Mouse (Mus musculus) retina, postnatal 7 days (tissue): Measurements from ENCODE around the gene Trem3.

Experiments
- DNase-seq: peaks from one replicate; pipeline ENCODE4 v3.0.0-alpha.2; 2012; ENCODE audit warnings: low read depth, low spot score

The Trem3 gene

DNA sequence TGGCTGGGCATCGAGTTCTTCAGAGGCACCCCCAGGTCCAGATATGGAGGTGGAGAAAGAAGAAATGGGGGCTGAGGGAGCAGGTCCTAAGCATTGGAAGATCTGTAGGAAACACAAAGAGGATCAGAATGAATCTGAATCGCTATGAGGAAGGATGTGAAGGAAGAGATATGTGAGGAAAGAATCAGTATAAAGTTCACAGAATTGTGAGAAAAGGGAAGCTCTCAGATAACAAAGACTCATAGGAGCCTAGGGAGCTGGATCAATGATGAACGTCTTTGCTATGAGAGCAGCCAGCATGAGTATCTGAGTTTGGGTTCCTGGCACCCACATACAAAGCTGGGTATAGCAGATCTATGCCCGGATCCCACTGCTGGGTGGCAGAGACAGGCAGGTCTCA lies 22.3 kb downstream of the Trem3 start:
- DNase-seq: no peak

- DNase-seq: no peak
These were observed 24.6 kb downstream of the Trem3 start for GRCm38 (mm10) chr17:48272158-48272557.

DNA sequence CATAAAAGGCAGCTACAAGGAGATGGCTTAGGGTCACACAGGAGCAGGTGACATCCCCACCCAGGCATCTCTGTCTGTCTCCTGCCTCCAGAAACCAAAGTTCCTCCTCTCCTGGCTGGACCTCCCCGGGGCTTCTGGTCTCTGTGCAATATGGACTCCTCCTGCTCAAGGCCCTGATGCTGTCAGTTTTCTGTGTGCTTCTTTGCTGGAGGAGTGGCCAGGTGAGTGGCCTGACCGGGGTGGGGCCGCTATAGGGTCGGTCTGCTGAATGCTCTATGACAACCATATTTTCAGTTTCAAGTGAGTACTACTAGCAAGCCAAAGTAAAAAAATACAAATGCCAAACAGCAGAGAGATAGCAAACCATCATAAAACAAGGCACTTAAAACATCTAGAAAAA lies 25.0 kb downstream of the Trem3 start:
- no peak for DNase-seq

- no peak for DNase-seq
These were observed 26.5 kb downstream of the Trem3 start for GRCm38 (mm10) chr17:48274098-48274497.

DNA sequence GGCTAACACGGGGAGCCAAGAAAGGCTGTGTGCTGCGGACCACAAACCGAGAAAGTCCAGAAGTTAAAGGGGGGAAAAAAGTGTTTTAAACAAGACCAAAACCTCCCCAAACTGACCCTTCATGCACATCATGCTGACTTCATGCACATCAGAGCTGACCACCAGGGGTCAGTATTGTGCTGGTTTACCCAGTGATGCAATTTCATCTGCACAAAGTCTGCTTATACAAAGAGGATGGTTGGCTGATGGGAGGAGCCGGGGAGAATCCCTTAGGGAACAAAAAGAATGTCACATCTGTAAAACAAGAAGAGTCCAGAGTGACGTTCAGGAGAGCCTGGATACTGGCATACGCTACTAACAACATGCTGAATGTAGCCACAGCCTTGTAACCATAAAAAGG lies 27.3 kb downstream of the Trem3 start:
- DNase-seq: peak; percentile 63

DNA sequence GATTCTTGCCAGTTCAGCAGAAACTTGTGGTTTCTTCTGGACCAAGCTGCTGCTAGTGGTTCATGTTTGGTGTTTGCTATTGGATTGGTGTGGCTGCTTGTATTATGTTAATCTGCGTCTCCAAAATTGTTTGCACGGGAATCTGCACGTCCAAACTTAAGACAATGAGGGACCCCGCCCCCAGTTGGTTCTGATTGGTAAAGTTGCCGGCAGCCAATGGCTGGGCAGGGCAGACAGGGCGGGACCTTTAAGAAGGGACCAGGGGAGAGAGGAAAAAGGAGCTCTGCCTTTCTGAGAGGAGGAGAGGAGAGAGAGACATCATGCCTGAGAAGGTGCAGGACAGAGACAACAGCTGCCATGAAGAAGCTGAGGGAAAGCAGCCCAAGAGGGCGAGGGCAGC lies 28.2 kb downstream of the Trem3 start:
- DNase-seq: no peak

DNA sequence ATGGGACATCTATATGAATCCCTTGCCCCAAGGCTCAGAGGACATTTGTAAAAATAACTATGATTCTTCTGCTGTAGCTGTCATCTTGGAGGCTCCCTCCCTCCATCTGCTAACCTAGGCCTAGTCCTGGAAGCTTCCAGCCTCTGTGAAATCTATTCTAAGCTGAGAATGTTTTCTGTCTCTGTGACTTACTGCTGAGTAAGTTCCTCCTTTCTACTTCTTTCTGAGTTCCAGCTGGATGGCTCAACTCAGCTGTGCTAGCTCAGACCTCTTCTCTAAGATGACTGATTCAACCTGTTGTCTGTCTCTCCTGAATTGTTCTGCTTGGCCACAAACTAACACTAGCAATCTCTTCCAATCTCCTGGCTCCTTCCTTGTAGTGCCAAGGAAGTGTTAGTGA lies 30.8 kb downstream of the Trem3 start:
- no peak for DNase-seq

DNA sequence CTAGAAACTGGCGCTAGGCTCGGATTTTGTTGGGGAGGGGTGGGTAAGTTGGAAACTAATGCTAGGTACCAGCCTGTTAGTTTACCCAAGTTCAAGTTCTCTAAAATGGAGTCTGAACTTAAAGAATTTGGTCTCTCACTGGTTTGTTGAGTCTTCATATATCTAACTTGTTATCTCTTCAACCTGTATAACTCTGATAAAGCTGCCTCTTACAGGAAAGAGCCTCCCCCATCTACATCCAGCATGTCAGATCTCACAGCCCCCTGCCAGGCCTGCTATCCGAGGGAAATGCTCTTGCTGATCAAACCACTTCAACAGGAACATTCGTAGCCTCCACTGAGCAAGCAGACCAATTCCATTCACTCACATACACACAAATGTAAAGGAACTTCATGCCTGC lies 31.4 kb downstream of the Trem3 start:
- no peak for DNase-seq

DNA sequence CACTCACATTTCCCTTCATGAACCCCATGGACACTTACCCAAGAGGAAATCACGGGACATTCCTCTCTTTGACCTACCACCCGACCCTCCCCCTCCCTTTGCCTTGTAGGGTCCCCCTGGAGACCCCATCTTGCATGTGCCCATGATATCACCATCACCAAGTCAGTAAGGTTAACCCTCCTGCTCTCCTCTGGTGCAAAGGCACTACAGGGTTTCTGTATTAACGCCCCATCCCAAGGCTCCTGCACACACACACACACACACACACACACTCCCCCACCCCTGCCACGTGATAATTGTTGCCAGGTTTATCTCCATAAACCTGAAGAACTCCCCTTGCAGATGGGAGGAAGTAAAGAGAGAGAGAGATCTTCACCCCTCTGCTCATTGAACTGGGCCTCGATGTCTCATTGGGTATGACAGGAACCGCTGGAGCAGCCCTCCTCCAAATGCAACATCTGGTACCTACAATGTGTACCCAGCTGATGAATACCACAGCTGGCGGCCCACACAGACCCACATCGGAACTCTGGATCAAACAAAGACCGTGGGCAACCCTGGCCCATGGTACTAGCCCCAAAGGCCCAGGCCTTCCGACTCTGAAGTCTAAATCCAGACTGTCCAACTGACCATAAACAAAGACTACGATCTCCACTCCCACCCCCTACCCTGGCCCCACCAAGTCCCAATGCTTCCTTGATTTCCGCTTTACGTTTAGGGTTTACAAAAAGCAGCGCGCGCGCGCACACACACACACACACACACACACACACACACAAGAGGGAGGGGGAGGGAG lies 33.6 kb downstream of the Trem3 start:
- DNase-seq: no peak

- no peak for DNase-seq
These were observed 34.1 kb downstream of the Trem3 start for GRCm38 (mm10) chr17:48281739-48282085.

- no peak for DNase-seq
These were observed 39.2 kb downstream of the Trem3 start for GRCm38 (mm10) chr17:48286765-48287164.

DNA sequence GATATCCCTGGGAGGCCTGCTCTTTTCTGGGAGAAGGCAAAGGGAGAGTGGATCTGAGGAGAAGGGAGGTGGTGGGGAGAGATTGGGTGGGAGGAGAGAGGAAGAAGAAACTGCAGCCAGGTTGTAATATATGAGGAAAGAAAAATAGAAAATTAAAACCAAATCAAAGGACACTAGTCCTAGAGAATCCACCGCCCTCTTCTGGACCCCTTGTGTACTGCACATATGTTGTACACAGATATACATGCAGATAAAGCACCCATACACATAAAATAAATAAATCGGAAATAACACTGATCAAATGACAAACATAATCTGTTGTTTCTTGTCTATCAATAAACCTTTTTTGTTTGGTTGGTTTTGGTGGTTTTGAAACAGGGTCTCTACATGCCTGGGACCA lies 39.7 kb downstream of the Trem3 start:
- no peak for DNase-seq

- DNase-seq: no peak
These were observed 46.1 kb downstream of the Trem3 start for GRCm38 (mm10) chr17:48293500-48294194.

GRCm38 (mm10) chr17:48299203-48299602 lies 51.6 kb downstream of the Trem3 start, which contains the start of gene Treml2:
TSS of gene Treml2 (plus strand) at chr17:48299498.
- no peak for DNase-seq

DNA sequence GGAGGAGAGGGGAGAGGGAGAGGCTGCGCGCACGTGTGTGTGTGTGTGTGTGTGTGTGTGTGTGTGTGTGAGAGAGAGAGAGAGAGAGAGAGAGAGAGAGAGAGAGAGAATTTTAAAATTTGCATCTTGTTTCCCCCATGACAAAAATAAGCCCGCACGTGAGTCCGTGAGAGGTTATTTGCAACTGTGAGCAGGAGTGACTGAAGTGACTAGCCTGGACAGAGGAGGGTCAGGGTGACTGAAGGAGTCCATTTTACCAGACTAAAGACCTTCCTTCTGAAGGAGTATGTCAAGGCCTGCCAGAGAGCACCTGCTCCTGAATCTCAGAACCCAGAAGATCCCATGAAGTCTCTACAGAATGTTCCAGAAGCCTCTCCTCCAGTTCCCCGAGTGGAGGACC lies 52.2 kb downstream of the Trem3 start:
- no peak for DNase-seq

GRCm38 (mm10) chr17:48300199-48300598 lies 52.6 kb downstream of the Trem3 start:
- no peak for DNase-seq

GRCm38 (mm10) chr17:48300861-48301260 lies 53.3 kb downstream of the Trem3 start:
- DNase-seq: no peak

- no peak for DNase-seq
These were observed 54.2 kb downstream of the Trem3 start for GRCm38 (mm10) chr17:48301792-48302191.
